Mouse (Mus musculus) liver, embryonic 14.5 days (tissue): Measurements from ENCODE around the gene Usp50.

Experiments used
- CTCF ChIP-seq: IDR thresholded peaks from 2 replicates; pipeline ENCODE4 v1.5.1; 2016; ENCODE audit warnings: antibody characterized with exemption, low read depth, control low read depth
- EP300 ChIP-seq: IDR thresholded peaks from 2 replicates; pipeline ENCODE4 v1.6.1; 2016; ENCODE audit warnings: antibody characterized with exemption, low read depth

DNA sequence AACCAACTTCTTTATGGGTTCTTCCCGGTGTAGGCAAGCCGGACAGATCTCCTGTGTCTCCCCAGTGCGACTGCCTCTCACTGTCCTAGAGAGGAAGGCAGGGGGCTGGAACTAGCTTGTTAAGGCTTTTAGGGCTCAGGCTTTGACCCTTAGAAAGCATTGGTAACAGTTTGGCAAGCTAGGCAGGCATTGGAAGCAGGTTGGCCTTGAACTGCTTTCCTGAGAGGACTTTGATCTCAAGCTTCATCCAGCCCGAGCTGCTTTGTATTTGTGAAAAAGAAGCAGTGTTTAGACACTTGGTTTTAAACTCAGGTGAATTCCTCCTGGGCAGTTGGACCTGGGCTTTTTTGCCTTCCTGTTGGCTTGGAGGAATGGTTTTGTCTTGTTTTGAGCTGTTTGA is 4.5 kb downstream of the Usp50 start:
- TF ChIP-seq CTCF (no peak), EP300 (no peak)
